In genomic region chr15:89377362-89377761, GRCm38 (mm10) we compare ENCODE assay signal across 13 mouse cellular contexts. TPM values are rescaled to one million over a fixed set of nuclear protein-coding genes. Genes with fewer than 3 reads are reported as not detected.
DNase-seq lines count a peak whose midpoint lies in the region; ATAC-seq and TF ChIP-seq lines count a peak whose summit lies in the region.
"Had no signal": no experiment of that assay in that cellular context is flagged by ENCODE, and none has a peak within 500 bp of the region (broad histone marks: within the 10 kb centered on the region; RNA-seq: fewer than 3 reads in every experiment).

No protein-coding gene starts in this region.

- H3K27ac ChIP-seq in hindbrain, embryonic 15.5 days (replicated peaks), result no peak overlapping the region
- no peak overlapping the region for H3K27ac ChIP-seq in hindbrain, embryonic 16.5 days (ENCODE audit: low read depth, low read length)
- no peak overlapping the region for H3K27ac ChIP-seq in ES-Bruce4 (ENCODE audit: insufficient read depth, low read length)
- H3K27ac ChIP-seq in limb, embryonic 12.5 days, result no peak overlapping the region

- no peak for TF ChIP-seq CTCF in ES-Bruce4 (IDR thresholded peaks at IDR 0.05; ENCODE audit: low read depth, low read length)

- H3K36me3 ChIP-seq in hindbrain, embryonic 15.5 days, result no peaks in the 10 kb centered on the region
- no peaks in the 10 kb centered on the region for H3K36me3 ChIP-seq in hindbrain, embryonic 16.5 days (ENCODE audit: control insufficient read depth, insufficient read depth, low read length)
- peaks cover 3% of the 10 kb centered on the region for H3K36me3 ChIP-seq in ES-Bruce4 (ENCODE audit: control insufficient read depth, insufficient read depth, low read length, poor library complexity, severe bottlenecking)
- H3K36me3 ChIP-seq in limb, embryonic 12.5 days, result peaks cover 7% of the 10 kb centered on the region

- peak; percentile 63 for DNase-seq in cerebellum, adult 9-11 months
- no peak for DNase-seq in ovary, postnatal 10 days (ENCODE audit: low spot score)
- no peak for DNase-seq in layer of hippocampus, adult 8-10 months (ENCODE audit: low spot score in 2 of 2)
- DNase-seq: adrenal gland, postnatal 36 days; right cerebral cortex, adult 18-20 months had no signal

- WGBS in hindbrain, embryonic 15.5 days, result 13% methylated on average over 18 of the region's 18 CpGs
- WGBS in hindbrain, embryonic 16.5 days, result 3% methylated on average over 18 of the region's 18 CpGs
- 5% methylated on average over 18 of the region's 18 CpGs for WGBS in limb, embryonic 12.5 days

- TF ChIP-seq POLR2A in ES-Bruce4 (IDR thresholded peaks at IDR 0.05; ENCODE audit: insufficient read depth, low read length), result no peak

- H3K27me3 ChIP-seq in hindbrain, embryonic 15.5 days, result peaks cover 52% of the 10 kb centered on the region
- peaks cover 30% of the 10 kb centered on the region for H3K27me3 ChIP-seq in hindbrain, embryonic 16.5 days (replicated peaks; ENCODE audit: control insufficient read depth, insufficient read depth, low read length)
- no peaks in the 10 kb centered on the region for H3K27me3 ChIP-seq in ES-Bruce4 (ENCODE audit: control insufficient read depth, insufficient read depth, low read length, poor library complexity, severe bottlenecking)
- peaks cover 49% of the 10 kb centered on the region for H3K27me3 ChIP-seq in limb, embryonic 12.5 days

- ATAC-seq in cerebellum, adult (ENCODE audit: insufficient number of reproducible peaks, low FRiP score, low TSS enrichment), result no peak
- ATAC-seq in hindbrain, embryonic 15.5 days (ENCODE audit: low FRiP score, low read depth), result no peak
- ATAC-seq in hindbrain, embryonic 16.5 days, result no peak
- ATAC-seq in limb, embryonic 12.5 days (ENCODE audit: insufficient number of reproducible peaks, insufficient read depth, low FRiP score, low TSS enrichment, low read depth), result no peak
- ATAC-seq: forebrain, embryonic 16.5 days had no signal

- H3K9ac ChIP-seq in hindbrain, embryonic 15.5 days, result no peak overlapping the region
- H3K9ac ChIP-seq in hindbrain, embryonic 16.5 days (ENCODE audit: low read depth, low read length), result no peak overlapping the region
- no peak overlapping the region for H3K9ac ChIP-seq in ES-Bruce4 (ENCODE audit: low read depth, poor library complexity, severe bottlenecking)
- no peak overlapping the region for H3K9ac ChIP-seq in limb, embryonic 12.5 days (replicated peaks)

- H3K4me3 ChIP-seq in hindbrain, embryonic 15.5 days, result 0 out of 2 replicates have a peak overlapping the region, but pooled peaks have one; percentile 6
- H3K4me3 ChIP-seq in hindbrain, embryonic 16.5 days (ENCODE audit: low read length), result no peak overlapping the region
- H3K4me3 ChIP-seq in ES-Bruce4 (ENCODE audit: low read depth, low read length), result 0 out of 2 replicates have a peak overlapping the region, but pooled peaks have one; percentile 5
- no peak overlapping the region for H3K4me3 ChIP-seq in limb, embryonic 12.5 days (replicated peaks)

- H3K4me2 ChIP-seq in hindbrain, embryonic 15.5 days, result peak overlapping the region; percentile 17; the same call in 1 of the 2 replicates
- H3K4me2 ChIP-seq in hindbrain, embryonic 16.5 days (ENCODE audit: low read length), result no peak overlapping the region
- H3K4me2 ChIP-seq in limb, embryonic 12.5 days, result peak overlapping the region; percentile 26; the same call in 1 of the 2 replicates

- no peak for TF ChIP-seq EP300 in ES-Bruce4 (IDR thresholded peaks at IDR 0.05; ENCODE audit: insufficient read depth, low read depth, low read length)

- H3K9me3 ChIP-seq in hindbrain, embryonic 15.5 days, result no peaks in the 10 kb centered on the region
- no peaks in the 10 kb centered on the region for H3K9me3 ChIP-seq in hindbrain, embryonic 16.5 days (ENCODE audit: control insufficient read depth, low read length)
- no peaks in the 10 kb centered on the region for H3K9me3 ChIP-seq in ES-Bruce4 (replicated peaks; ENCODE audit: control insufficient read depth, insufficient read depth, low read length, poor library complexity, severe bottlenecking)
- H3K9me3 ChIP-seq in limb, embryonic 12.5 days, result no peaks in the 10 kb centered on the region

- H3K4me1 ChIP-seq in hindbrain, embryonic 15.5 days (replicated peaks), result peaks cover 33% of the 10 kb centered on the region
- H3K4me1 ChIP-seq in hindbrain, embryonic 16.5 days (ENCODE audit: control insufficient read depth, insufficient read depth, low read depth, low read length), result peaks cover 29% of the 10 kb centered on the region
- H3K4me1 ChIP-seq in ES-Bruce4 (ENCODE audit: control insufficient read depth, insufficient read depth, low read length), result no peaks in the 10 kb centered on the region
- peaks cover 31% of the 10 kb centered on the region for H3K4me1 ChIP-seq in limb, embryonic 12.5 days (replicated peaks)

RNA-seq across cellular contexts. Expression of gene Tymp, which starts 0.5 kb away (rescaled TPM):
- 1.8 and 2.6 TPM in 2 replicates for polyA plus RNA-seq in hindbrain, embryonic 15.5 days (2015; fragmentation: Nextera tagmentation; extraction: Ambion mirVana)
- 2.6 TPM in 2 replicates for polyA plus RNA-seq in hindbrain, embryonic 16.5 days (2015; fragmentation: Nextera tagmentation; extraction: Ambion mirVana)
- not detected in 2 replicates for polyA plus RNA-seq in ES-Bruce4 (2011; ENCODE audit: insufficient read depth, insufficient read length, low read depth, missing spikeins)
- polyA plus RNA-seq in limb, embryonic 12.5 days (2016; fragmentation: Nextera tagmentation; extraction: Ambion mirVana), result 1.5 TPM in 2 replicates
- 1 to 10 TPM in 3 of 4 experiments, under 1 TPM in 1; 0.76 to 1.6 (median 1.2) TPM for total RNA-seq in layer of hippocampus, adult 8-10 months (2022)
- total RNA-seq: hematopoietic stem cell, adult 5-6 weeks had no signal

RNA-seq across cellular contexts. Expression of gene Odf3b, which starts 1.7 kb away (rescaled TPM):
- polyA plus RNA-seq in hindbrain, embryonic 15.5 days (2015; fragmentation: Nextera tagmentation; extraction: Ambion mirVana), result 2.7 and 4.5 TPM in 2 replicates
- polyA plus RNA-seq in hindbrain, embryonic 16.5 days (2015; fragmentation: Nextera tagmentation; extraction: Ambion mirVana), result 4.8 and 5.4 TPM in 2 replicates
- 1.4 and 2.6 TPM in 2 replicates for polyA plus RNA-seq in ES-Bruce4 (2011; ENCODE audit: insufficient read depth, insufficient read length, low read depth, missing spikeins)
- polyA plus RNA-seq in limb, embryonic 12.5 days (2016; fragmentation: Nextera tagmentation; extraction: Ambion mirVana), result 0.33 and 0.48 TPM in 2 replicates
- 1 to 10 TPM; 3.2 to 6.7 (median 3.9) TPM for total RNA-seq in layer of hippocampus, adult 8-10 months (2022)
- total RNA-seq: adrenal gland, postnatal 36 days; monocyte, adult 5-6 weeks had no signal

RNA-seq across cellular contexts. Expression of gene Sco2, which starts 3.7 kb away (rescaled TPM):
- polyA plus RNA-seq in hindbrain, embryonic 15.5 days (2015; fragmentation: Nextera tagmentation; extraction: Ambion mirVana), result 17.1 and 17.8 TPM in 2 replicates
- 16.7 and 20.2 TPM in 2 replicates for polyA plus RNA-seq in hindbrain, embryonic 16.5 days (2015; fragmentation: Nextera tagmentation; extraction: Ambion mirVana)
- polyA plus RNA-seq in ES-Bruce4 (2011; ENCODE audit: insufficient read depth, insufficient read length, low read depth, missing spikeins), result 11.0 and 12.0 TPM in 2 replicates
- polyA plus RNA-seq in limb, embryonic 12.5 days (2016; fragmentation: Nextera tagmentation; extraction: Ambion mirVana), result 4.2 and 5.3 TPM in 2 replicates
- total RNA-seq in layer of hippocampus, adult 8-10 months (2022), result 10 to 100 TPM; 29.5 to 34.5 (median 33.1) TPM

RNA-seq across cellular contexts. Expression of gene Klhdc7b, which starts 7.4 kb away (rescaled TPM):
- polyA plus RNA-seq in hindbrain, embryonic 15.5 days (2015; fragmentation: Nextera tagmentation; extraction: Ambion mirVana), result 0.07 TPM in 1 of 2 replicates, not detected in the other
- 0.08 TPM in 1 of 2 replicates, not detected in the other for polyA plus RNA-seq in hindbrain, embryonic 16.5 days (2015; fragmentation: Nextera tagmentation; extraction: Ambion mirVana)
- polyA plus RNA-seq in ES-Bruce4 (2011; ENCODE audit: insufficient read depth, insufficient read length, low read depth, missing spikeins), result not detected in 2 replicates
- polyA plus RNA-seq in limb, embryonic 12.5 days (2016; fragmentation: Nextera tagmentation; extraction: Ambion mirVana), result 0.05 TPM in 1 of 2 replicates, not detected in the other
- 1 to 10 TPM in 1 of 4 experiments, under 1 TPM in 3; 0.31 to 1.7 (median 0.48) TPM for total RNA-seq in layer of hippocampus, adult 8-10 months (2022)
- total RNA-seq: adrenal gland, postnatal 36 days; monocyte, adult 5-6 weeks had no signal
- polyA plus RNA-seq: forebrain, embryonic 16.5 days had no signal

RNA-seq across cellular contexts. Expression of gene Ncaph2, which starts 21.8 kb away (rescaled TPM):
- 113 and 120 TPM in 2 replicates for polyA plus RNA-seq in hindbrain, embryonic 15.5 days (2015; fragmentation: Nextera tagmentation; extraction: Ambion mirVana)
- 115 and 122 TPM in 2 replicates for polyA plus RNA-seq in hindbrain, embryonic 16.5 days (2015; fragmentation: Nextera tagmentation; extraction: Ambion mirVana)
- polyA plus RNA-seq in ES-Bruce4 (2011; ENCODE audit: insufficient read depth, insufficient read length, low read depth, missing spikeins), result 164 and 173 TPM in 2 replicates
- polyA plus RNA-seq in limb, embryonic 12.5 days (2016; fragmentation: Nextera tagmentation; extraction: Ambion mirVana), result 175 and 183 TPM in 2 replicates
- 100 to 1,000 TPM in 2 of 4 experiments, 10 to 100 TPM in 2; 92.2 to 107 (median 97.7) TPM for total RNA-seq in layer of hippocampus, adult 8-10 months (2022)

Comparison
In these comparisons a context has a peak if more than half of its experiments do, and no peak if none do; other contexts are left out.
1. H3K4me3 ChIP-seq: peak in hindbrain, embryonic 15.5 days (single experiment) and ES-Bruce4 (single experiment); none in hindbrain, embryonic 16.5 days (single experiment) and limb, embryonic 12.5 days (single experiment).